Mouse (Mus musculus) heart, adult 2 months (tissue): ENCODE results near the gene Gmps. TPM values are rescaled to one million over a fixed set of nuclear protein-coding genes. Genes with fewer than 3 reads are reported as not detected.

Source experiments
- DNase-seq, 2 experiments: peaks; one replicate each; pipeline ENCODE4 v3.0.0; 2021
- H3K27ac ChIP-seq: fragments of 200-600 bp; 2 replicates; pipeline ENCODE4 v1.8.1; 2022
- H3K27me3 ChIP-seq: fragments of 200-500 bp; 2 replicates; pipeline ENCODE4 v1.6.1; 2012; ENCODE audit warnings: mild to moderate bottlenecking, low read length, inconsistent platforms, mixed read lengths; ENCODE audit not compliant: control insufficient read depth, insufficient read depth
- H3K36me3 ChIP-seq: fragments of 200-500 bp; 2 replicates; pipeline ENCODE4 v1.6.1; 2012; ENCODE audit warnings: low read length, inconsistent platforms; ENCODE audit not compliant: control insufficient read depth, insufficient read depth
- H3K4me1 ChIP-seq: fragments of 200-500 bp; 2 replicates; pipeline ENCODE4 v1.6.1; 2011; ENCODE audit warnings: low read length; ENCODE audit not compliant: control insufficient read depth, insufficient read depth
- H3K4me3 ChIP-seq: fragments of 200-600 bp; 2 replicates; pipeline ENCODE4 v1.8.1; 2022
- H3K79me2 ChIP-seq: fragments of 200-500 bp; replicated peaks from 2 replicates; pipeline ENCODE4 v1.6.1; 2012; ENCODE audit warnings: mild to moderate bottlenecking, inconsistent platforms, low read length, moderate library complexity, mixed read lengths; ENCODE audit not compliant: control insufficient read depth, insufficient read depth
- H3K9ac ChIP-seq: fragments of 200-500 bp; 2 replicates; pipeline ENCODE4 v1.6.1; 2012; ENCODE audit warnings: low read depth, mild to moderate bottlenecking, control low read depth, inconsistent platforms, low read length, mixed read lengths
- CTCF ChIP-seq: fragments of 200-600 bp; IDR thresholded peaks from 2 replicates; pipeline ENCODE4 v1.8.1; 2022; ENCODE audit warnings: antibody characterized with exemption, mild to moderate bottlenecking, moderate library complexity
- EP300 ChIP-seq: fragments of 200-500 bp; IDR thresholded peaks from 2 replicates; pipeline ENCODE4 v1.6.1; 2011; ENCODE audit warnings: low read depth, low read length, control low read depth; ENCODE audit not compliant: insufficient read depth
- POLR2A ChIP-seq: fragments of 200-500 bp; IDR thresholded peaks from 2 replicates; pipeline ENCODE4 v1.6.1; 2011; ENCODE audit warnings: mild to moderate bottlenecking, low read depth, low read length, control low read depth; ENCODE audit not compliant: insufficient read depth
- WGBS: fragments of 180-500 bp; shearing (Covaris S2); methylation state at CpG from one replicate; pipeline ENCODE4 v1.1.7; 2018; 5-methylcytosine and 5-hydroxymethylcytosine counted together
- intact Hi-C: fragments of 180-260 bp; cut with DNase I; formaldehyde crosslinking; loops from one replicate; pipeline ENCODE4 v1.15.1; 2025
- polyA plus RNA-seq: library from polyadenylated mRNA; depleted of rRNA; stranded (reverse); fragments of >200 nt; gene quantifications from 2 replicates; pipeline ENCODE4 v1.2.3, GENCODE M21; 2012
- total RNA-seq, 2 experiments: library from RNA; stranded (reverse); gene quantifications; 2 replicates each; pipeline ENCODE4 v1.2.3; 2021

Gene Gmps
- total and polyA plus RNA-seq, 3 experiments = 4.4 to 27.4 (median 24.6) TPM

- 2% methylated on average over 25 of the region's 25 CpGs for WGBS
- intact Hi-C loops = loop anchor here (1.0 kb wide), 2 partner anchors 13 to 34 kb away; partner anchors contain the start of genes E130311K13Rik and Gmps
- Histone ChIP-seq H3K36me3 (peaks cover 10% of the 10 kb centered on the region), H3K27ac (peak overlapping the region; percentile 93), H3K4me1 (peaks cover 7% of the 10 kb centered on the region), H3K79me2 (no peaks in the 10 kb centered on the region), H3K4me3 (peak overlapping the region; percentile 77), H3K9ac (peak overlapping the region; percentile 77), H3K27me3 (peaks cover 3% of the 10 kb centered on the region; the same call in 1 of the 2 replicates)
- TF ChIP-seq CTCF = no peak
- no peak for TF ChIP-seq POLR2A
- no peak for TF ChIP-seq EP300
- peak; percentile 10 to 23 for DNase-seq
Observed at GRCm38 (mm10) chr3:63963421-63964099, 12.3 kb upstream of the Gmps start.

GRCm38 (mm10) chr3:63964100-63964921 is 11.6 kb upstream of the Gmps start, which contains the start of gene Slc33a1:
TSS of gene Slc33a1 (minus strand) at chr3:63964768.
- Histone ChIP-seq H3K9ac (peak within 1 kb of the TSS; percentile 77), H3K79me2 (no peaks in the 10 kb centered on the region), H3K27me3 (peaks cover 3% of the 10 kb centered on the region; the same call in 1 of the 2 replicates), H3K36me3 (peaks cover 10% of the 10 kb centered on the region), H3K27ac (peak within 1 kb of the TSS; percentile 93), H3K4me3 (peak within 1 kb of the TSS; percentile 77), H3K4me1 (peaks cover 7% of the 10 kb centered on the region)
- peak; percentile 97 to 98 for DNase-seq
- under 1% methylated on average over 69 of the region's 69 CpGs for WGBS
- intact Hi-C loops = loop anchor here (1.0 kb wide), 2 partner anchors 12 to 35 kb away; partner anchors contain the start of genes E130311K13Rik and Gmps
- TF ChIP-seq EP300 (peak; percentile 97), POLR2A (peak; percentile 81), CTCF (peak; percentile 8; the same call in 1 of the 2 replicates)

GRCm38 (mm10) chr3:63964922-63965249 is 11.0 kb upstream of the Gmps start:
- DNase-seq = no peak
- Histone ChIP-seq H3K36me3 (peaks cover 10% of the 10 kb centered on the region), H3K79me2 (no peaks in the 10 kb centered on the region), H3K4me1 (peaks cover 7% of the 10 kb centered on the region), H3K27me3 (peaks cover 3% of the 10 kb centered on the region; the same call in 1 of the 2 replicates), H3K4me3 (peak overlapping the region; percentile 77), H3K9ac (no peak overlapping the region), H3K27ac (peak overlapping the region; percentile 93)
- intact Hi-C loops = loop anchor here (1.0 kb wide), 2 partner anchors 11 to 36 kb away; partner anchors contain the start of genes E130311K13Rik and Gmps
- WGBS = 76% methylated on average over 6 of the region's 6 CpGs
- no peak for TF ChIP-seq CTCF

DNA sequence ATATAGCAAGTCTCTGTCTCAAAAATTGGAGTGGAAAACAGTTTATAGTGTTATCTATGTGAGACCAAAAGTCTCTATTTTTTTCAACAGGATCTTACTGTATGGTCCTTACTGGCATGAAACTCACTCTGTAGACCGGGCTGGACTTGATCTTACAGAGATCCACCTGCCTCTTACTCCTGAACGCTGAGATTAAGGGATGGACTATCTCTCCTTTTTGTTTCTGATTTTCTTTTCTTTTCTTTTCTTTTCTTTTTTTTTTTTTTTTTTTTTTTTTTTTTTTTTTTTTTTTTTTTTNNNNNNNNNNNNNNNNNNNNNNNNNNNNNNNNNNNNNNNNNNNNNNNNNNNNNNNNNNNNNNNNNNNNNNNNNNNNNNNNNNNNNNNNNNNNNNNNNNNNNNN is 10.0 kb upstream of the Gmps start:
- no peak for DNase-seq
- intact Hi-C loops = no loop called here
- 78% methylated on average over 2 of the region's 2 CpGs for WGBS
- H3K27me3 ChIP-seq = peaks cover 3% of the 10 kb centered on the region; the same call in 1 of the 2 replicates
- H3K36me3 ChIP-seq = peaks cover 9% of the 10 kb centered on the region
- H3K9ac ChIP-seq = no peak overlapping the region
- H3K4me1 ChIP-seq = peaks cover 7% of the 10 kb centered on the region
- no peak overlapping the region for H3K27ac ChIP-seq
- H3K79me2 ChIP-seq = no peaks in the 10 kb centered on the region
- no peak overlapping the region for H3K4me3 ChIP-seq
- TF ChIP-seq EP300 (no peak), POLR2A (no peak), CTCF (no peak)

GRCm38 (mm10) chr3:63977895-63978294 is 2.0 kb downstream of the Gmps start:
- Histone ChIP-seq H3K4me3 (no peak overlapping the region), H3K4me1 (peaks cover 6% of the 10 kb centered on the region), H3K79me2 (peaks cover 4% of the 10 kb centered on the region), H3K36me3 (peaks cover 12% of the 10 kb centered on the region), H3K9ac (no peak overlapping the region; the same call in 1 of the 2 replicates), H3K27ac (no peak overlapping the region), H3K27me3 (no peaks in the 10 kb centered on the region)
- DNase-seq = no peak
- 63% methylated on average over 4 of the region's 4 CpGs for WGBS
- TF ChIP-seq POLR2A (no peak), EP300 (no peak), CTCF (no peak)
- intact Hi-C loops = no loop called here

GRCm38 (mm10) chr3:63986656-63987055 is 10.8 kb downstream of the Gmps start:
- H3K4me1 ChIP-seq = no peaks in the 10 kb centered on the region
- H3K4me3 ChIP-seq = no peak overlapping the region
- intact Hi-C loops = no loop called here
- H3K27ac ChIP-seq = no peak overlapping the region
- H3K9ac ChIP-seq = no peak overlapping the region
- H3K79me2 ChIP-seq = no peaks in the 10 kb centered on the region
- peaks cover 8% of the 10 kb centered on the region for H3K36me3 ChIP-seq
- no peaks in the 10 kb centered on the region for H3K27me3 ChIP-seq
- no peak for DNase-seq
- WGBS = 91% methylated on average over 1 of the region's 1 CpGs
- no peak for TF ChIP-seq POLR2A
